10 mouse cellular contexts compared by ENCODE assay signal in the genomic region with DNA sequence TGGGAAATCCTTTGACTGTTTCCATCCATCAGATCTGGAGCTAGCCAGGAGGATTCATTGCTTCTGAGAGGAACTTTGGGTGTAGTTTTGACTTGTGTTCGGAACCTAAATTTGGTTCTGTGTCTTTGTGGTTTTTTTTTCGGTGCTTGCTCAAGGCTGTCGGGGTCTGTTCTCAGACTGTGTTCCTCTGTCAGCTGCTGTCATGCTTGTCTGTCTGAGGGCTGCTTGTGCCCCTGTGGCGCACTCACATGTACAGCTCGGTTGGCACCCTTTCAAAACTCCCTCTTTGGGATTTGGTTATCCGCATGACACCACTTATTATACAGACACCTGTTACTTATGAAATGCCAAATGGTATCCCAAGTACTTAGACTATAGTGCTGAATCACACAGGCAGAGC. TPM values are rescaled to one million over a fixed set of nuclear protein-coding genes. Genes with fewer than 3 reads are reported as not detected.
DNase-seq lines count a peak whose midpoint lies in the region; ATAC-seq and TF ChIP-seq lines count a peak whose summit lies in the region.
"Had no signal": no experiment of that assay in that cellular context is flagged by ENCODE, and none has a peak within 500 bp of the region (broad histone marks: within the 10 kb centered on the region; RNA-seq: fewer than 3 reads in every experiment).

No protein-coding gene starts in this region.

- WGBS in lung, embryonic 14.5 days: 88% methylated on average over 6 of the region's 6 CpGs
- 81% methylated on average over 6 of the region's 6 CpGs for WGBS in lung, adult 2 months
- 84% methylated on average over 6 of the region's 6 CpGs for WGBS in forebrain, embryonic 13.5 days
- 85% methylated on average over 6 of the region's 6 CpGs for WGBS in limb, embryonic 14.5 days
- 88% methylated on average over 6 of the region's 6 CpGs for WGBS in stomach, embryonic 15.5 days
- 23% methylated on average over 6 of the region's 6 CpGs for WGBS in cerebellum, adult 2 months

- H3K9ac ChIP-seq in lung, embryonic 14.5 days: no peak overlapping the region
- peak overlapping the region; percentile 93; the same call in 1 of the 2 replicates for H3K9ac ChIP-seq in forebrain, embryonic 13.5 days
- H3K9ac ChIP-seq in limb, embryonic 14.5 days (ENCODE audit: low read depth, low read length, severe bottlenecking): no peak overlapping the region
- H3K9ac ChIP-seq in stomach, embryonic 15.5 days: no peak overlapping the region

- TF ChIP-seq POLR2A in lung, adult 2 months (IDR thresholded peaks at IDR 0.05; ENCODE audit: borderline replicate concordance, extremely low read depth, low read depth, low read length): no peak
- TF ChIP-seq POLR2A in limb, embryonic 14.5 days (IDR thresholded peaks at IDR 0.05; ENCODE audit: borderline replicate concordance, extremely low read depth, insufficient read depth, insufficient read length): no peak
- no peak for TF ChIP-seq POLR2A in cerebellum, adult 2 months (IDR thresholded peaks at IDR 0.05; ENCODE audit: borderline replicate concordance, insufficient read depth, low read length)

- DNase-seq in lung, embryonic 14.5 days: no peak
- no peak for DNase-seq in lung, adult 2 months
- DNase-seq in limb, embryonic 14.5 days (ENCODE audit: low spot score): no peak
- DNase-seq in cerebellum, adult 2 months: no peak
- no peak for DNase-seq in embryo, embryonic 9.5 days (ENCODE audit: extremely low spot score)
- no peak for DNase-seq in urinary bladder, postnatal 4 days (ENCODE audit: low spot score in 2 of 2)
- DNase-seq: cerebellum, adult 9-11 months; kidney, postnatal 14 days had no signal

- no peak for ATAC-seq in lung, embryonic 14.5 days (ENCODE audit: insufficient read depth)
- ATAC-seq in forebrain, embryonic 13.5 days: no peak
- ATAC-seq in limb, embryonic 14.5 days (ENCODE audit: low FRiP score, low read depth): no peak
- ATAC-seq in stomach, embryonic 15.5 days (ENCODE audit: insufficient read depth, low FRiP score, low read depth): no peak

- H3K36me3 ChIP-seq in lung, embryonic 14.5 days (ENCODE audit: insufficient read depth): peaks cover 36% of the 10 kb centered on the region
- H3K36me3 ChIP-seq in forebrain, embryonic 13.5 days (ENCODE audit: poor library complexity, severe bottlenecking): peaks cover 32% of the 10 kb centered on the region
- H3K36me3 ChIP-seq in limb, embryonic 14.5 days (ENCODE audit: control insufficient read depth, insufficient read depth, low read length): peaks cover 29% of the 10 kb centered on the region
- H3K36me3 ChIP-seq in stomach, embryonic 15.5 days: peaks cover 19% of the 10 kb centered on the region

- no peak overlapping the region for H3K27ac ChIP-seq in lung, embryonic 14.5 days (ENCODE audit: low read depth)
- H3K27ac ChIP-seq in forebrain, embryonic 13.5 days: no peak overlapping the region
- no peak overlapping the region for H3K27ac ChIP-seq in limb, embryonic 14.5 days (replicated peaks; ENCODE audit: low read depth, low read length)
- no peak overlapping the region for H3K27ac ChIP-seq in stomach, embryonic 15.5 days
- H3K27ac ChIP-seq in cerebellum, adult 2 months (ENCODE audit: insufficient read depth, low read length): no peak overlapping the region

- TF ChIP-seq CTCF in lung, embryonic 14.5 days (IDR thresholded peaks at IDR 0.05; ENCODE audit: low read depth): no peak
- TF ChIP-seq CTCF in lung, adult 2 months (IDR thresholded peaks at IDR 0.05; ENCODE audit: insufficient read depth, low read length): no peak
- TF ChIP-seq CTCF in cerebellum, adult 2 months (IDR thresholded peaks at IDR 0.05; ENCODE audit: borderline replicate concordance, insufficient read depth, low read depth, low read length): no peak

- peaks cover 3% of the 10 kb centered on the region; the same call in 1 of the 2 replicates for H3K4me1 ChIP-seq in lung, embryonic 14.5 days (ENCODE audit: insufficient read depth)
- H3K4me1 ChIP-seq in lung, adult 2 months (ENCODE audit: control insufficient read depth, insufficient read depth, low read length): peaks cover 2% of the 10 kb centered on the region; the same call in 1 of the 2 replicates
- peaks cover 17% of the 10 kb centered on the region for H3K4me1 ChIP-seq in forebrain, embryonic 13.5 days
- H3K4me1 ChIP-seq in limb, embryonic 14.5 days (ENCODE audit: control insufficient read depth, insufficient read depth, low read length): 0 out of 2 replicates have a peak, but pooled peaks cover 5% of the 10 kb centered on the region
- peaks cover 18% of the 10 kb centered on the region; the same call in 1 of the 2 replicates for H3K4me1 ChIP-seq in stomach, embryonic 15.5 days
- H3K4me1 ChIP-seq in cerebellum, adult 2 months (ENCODE audit: control insufficient read depth, insufficient read depth, low read length): peaks cover 7% of the 10 kb centered on the region; the same call in 1 of the 2 replicates

- H3K4me2 ChIP-seq in lung, embryonic 14.5 days: peak overlapping the region; percentile 94
- H3K4me2 ChIP-seq in forebrain, embryonic 13.5 days: peak overlapping the region; percentile 94
- peak overlapping the region; percentile 88 for H3K4me2 ChIP-seq in limb, embryonic 14.5 days (replicated peaks; ENCODE audit: low read depth, low read length, severe bottlenecking)
- H3K4me2 ChIP-seq in stomach, embryonic 15.5 days: 0 out of 2 replicates have a peak overlapping the region, but pooled peaks have one; percentile 9

- no peaks in the 10 kb centered on the region for H3K9me3 ChIP-seq in lung, embryonic 14.5 days (ENCODE audit: low read depth, low read length)
- H3K9me3 ChIP-seq in forebrain, embryonic 13.5 days (replicated peaks): no peaks in the 10 kb centered on the region
- no peaks in the 10 kb centered on the region for H3K9me3 ChIP-seq in limb, embryonic 14.5 days (ENCODE audit: control insufficient read depth, low read length)
- no peaks in the 10 kb centered on the region for H3K9me3 ChIP-seq in stomach, embryonic 15.5 days

- no peaks in the 10 kb centered on the region for H3K27me3 ChIP-seq in lung, embryonic 14.5 days (ENCODE audit: insufficient read depth, low read length)
- H3K27me3 ChIP-seq in forebrain, embryonic 13.5 days: no peaks in the 10 kb centered on the region
- no peaks in the 10 kb centered on the region for H3K27me3 ChIP-seq in limb, embryonic 14.5 days (ENCODE audit: control insufficient read depth, insufficient read depth, low read length)
- no peaks in the 10 kb centered on the region for H3K27me3 ChIP-seq in stomach, embryonic 15.5 days (replicated peaks)
- H3K27me3 ChIP-seq in cerebellum, adult 2 months (ENCODE audit: control insufficient read depth, insufficient read depth, low read length): no peaks in the 10 kb centered on the region

- H3K4me3 ChIP-seq in lung, embryonic 14.5 days (ENCODE audit: low read depth, low read length): no peak overlapping the region
- no peak overlapping the region for H3K4me3 ChIP-seq in lung, adult 2 months (replicated peaks; ENCODE audit: extremely low read depth, low read depth, low read length)
- H3K4me3 ChIP-seq in forebrain, embryonic 13.5 days: peak overlapping the region; percentile 93; the same call in 1 of the 2 replicates
- peak overlapping the region; percentile 95; the same call in 1 of the 2 replicates for H3K4me3 ChIP-seq in limb, embryonic 14.5 days (replicated peaks; ENCODE audit: low read length)
- peak overlapping the region; percentile 99; the same call in 1 of the 2 replicates for H3K4me3 ChIP-seq in stomach, embryonic 15.5 days (replicated peaks)
- H3K4me3 ChIP-seq in cerebellum, adult 2 months (replicated peaks; ENCODE audit: insufficient read depth, low read depth, low read length): no peak overlapping the region

RNA-seq across cellular contexts. Expression of gene Med28, which starts 1.6 kb away (rescaled TPM):
- 242 and 243 TPM in 2 replicates for polyA plus RNA-seq in lung, embryonic 14.5 days (2014; fragmentation: Nextera tagmentation; extraction: Ambion mirVana)
- polyA plus RNA-seq in lung, adult 2 months (2012; rRNA removed): 96.6 and 99.9 TPM in 2 replicates
- polyA plus RNA-seq in forebrain, embryonic 13.5 days (2015; fragmentation: Nextera tagmentation; extraction: Ambion mirVana): 318 and 344 TPM in 2 replicates
- polyA plus RNA-seq in limb, embryonic 14.5 days (2012; rRNA removed): 102 and 125 TPM in 2 replicates
- 234 and 242 TPM in 2 replicates for polyA plus RNA-seq in limb, embryonic 14.5 days (2014; fragmentation: Nextera tagmentation; extraction: Ambion mirVana)
- polyA plus RNA-seq in stomach, embryonic 15.5 days (2015; fragmentation: Nextera tagmentation; extraction: Ambion mirVana): 220 and 221 TPM in 2 replicates
- polyA plus RNA-seq in cerebellum, adult 2 months (2012; rRNA removed): 131 and 134 TPM in 2 replicates

RNA-seq across cellular contexts. Expression of gene Lap3, which starts 28.4 kb away (rescaled TPM):
- polyA plus RNA-seq in lung, embryonic 14.5 days (2014; fragmentation: Nextera tagmentation; extraction: Ambion mirVana): 116 and 119 TPM in 2 replicates
- polyA plus RNA-seq in lung, adult 2 months (2012; rRNA removed): 9.9 and 14.7 TPM in 2 replicates
- 47.9 and 50.3 TPM in 2 replicates for polyA plus RNA-seq in forebrain, embryonic 13.5 days (2015; fragmentation: Nextera tagmentation; extraction: Ambion mirVana)
- 35.9 and 49.2 TPM in 2 replicates for polyA plus RNA-seq in limb, embryonic 14.5 days (2012; rRNA removed)
- 68.6 and 70.9 TPM in 2 replicates for polyA plus RNA-seq in limb, embryonic 14.5 days (2014; fragmentation: Nextera tagmentation; extraction: Ambion mirVana)
- polyA plus RNA-seq in stomach, embryonic 15.5 days (2015; fragmentation: Nextera tagmentation; extraction: Ambion mirVana): 88.3 and 92.9 TPM in 2 replicates
- 51.1 and 56.7 TPM in 2 replicates for polyA plus RNA-seq in cerebellum, adult 2 months (2012; rRNA removed)

Comparison
In these comparisons a context has a peak if more than half of its experiments do, and no peak if none do; other contexts are left out.
1. H3K4me2 ChIP-seq: peak in every context shown above with its lines; median percentile 94 in lung, embryonic 14.5 days; 94 in forebrain, embryonic 13.5 days; 88 in limb, embryonic 14.5 days; 9 in stomach, embryonic 15.5 days.
2. H3K4me3 ChIP-seq: peak in forebrain, embryonic 13.5 days (single experiment), limb, embryonic 14.5 days (single experiment) and stomach, embryonic 15.5 days (single experiment); none in lung, embryonic 14.5 days (single experiment), lung, adult 2 months (single experiment) and cerebellum, adult 2 months (single experiment).